Mouse (Mus musculus) limb, embryonic 13.5 days (tissue): ENCODE data around the gene Shank3. TPM values are rescaled to one million over a fixed set of nuclear protein-coding genes. Genes with fewer than 3 reads are reported as not detected.

Source experiments
- ATAC-seq: fragments of 200-750 bp; cut with Nextera tagmentation; 2 replicates; pipeline ENCODE4 v1.8.0; 2017; ENCODE audit warnings: low read depth, moderate number of reproducible peaks, moderate TSS enrichment; ENCODE audit not compliant: low FRiP score
- H3K27ac ChIP-seq: fragments of 300-500 bp; sonication (generic); 2 replicates; pipeline ENCODE4 v1.5.1; 2015; ENCODE audit warnings: inconsistent platforms, mild to moderate bottlenecking, moderate library complexity
- H3K27me3 ChIP-seq: fragments of 300-500 bp; sonication (generic); 2 replicates; pipeline ENCODE4 v1.6.1; 2015; ENCODE audit warnings: mild to moderate bottlenecking, inconsistent platforms
- H3K36me3 ChIP-seq: fragments of 300-500 bp; sonication (generic); 2 replicates; pipeline ENCODE4 v1.6.1; 2015; ENCODE audit warnings: inconsistent platforms, mild to moderate bottlenecking, moderate library complexity
- H3K4me1 ChIP-seq: fragments of 300-500 bp; sonication (generic); 2 replicates; pipeline ENCODE4 v1.6.1; 2015; ENCODE audit warnings: inconsistent platforms
- H3K4me2 ChIP-seq: fragments of 300-500 bp; sonication (generic); replicated peaks from 2 replicates; pipeline ENCODE4 v1.6.1; 2015; ENCODE audit warnings: inconsistent platforms, mild to moderate bottlenecking, moderate library complexity
- H3K4me3 ChIP-seq: fragments of 300-500 bp; sonication (generic); 2 replicates; pipeline ENCODE4 v1.5.1; 2015; ENCODE audit warnings: moderate library complexity, mild to moderate bottlenecking, inconsistent platforms
- H3K9ac ChIP-seq: fragments of 300-500 bp; sonication (generic); 2 replicates; pipeline ENCODE4 v1.6.1; 2015; ENCODE audit warnings: mild to moderate bottlenecking, inconsistent platforms
- H3K9me3 ChIP-seq: fragments of 300-500 bp; sonication (generic); 2 replicates; pipeline ENCODE4 v1.6.1; 2016; ENCODE audit warnings: inconsistent platforms
- WGBS: fragments of 180-500 bp; shearing (Covaris S2); methylation state at CpG from one replicate; pipeline ENCODE4 v1.1.7; 2015; 5-methylcytosine and 5-hydroxymethylcytosine counted together
- polyA plus RNA-seq: library from polyadenylated mRNA; unstranded; fragments of >200 nt; fragmentation: Nextera tagmentation; extraction: Ambion mirVana; gene quantifications from 2 replicates; pipeline ENCODE4 v1.2.1, GENCODE M21; 2015

The Shank3 gene
- 2.6 and 2.7 TPM in 2 replicates for polyA plus RNA-seq

DNA sequence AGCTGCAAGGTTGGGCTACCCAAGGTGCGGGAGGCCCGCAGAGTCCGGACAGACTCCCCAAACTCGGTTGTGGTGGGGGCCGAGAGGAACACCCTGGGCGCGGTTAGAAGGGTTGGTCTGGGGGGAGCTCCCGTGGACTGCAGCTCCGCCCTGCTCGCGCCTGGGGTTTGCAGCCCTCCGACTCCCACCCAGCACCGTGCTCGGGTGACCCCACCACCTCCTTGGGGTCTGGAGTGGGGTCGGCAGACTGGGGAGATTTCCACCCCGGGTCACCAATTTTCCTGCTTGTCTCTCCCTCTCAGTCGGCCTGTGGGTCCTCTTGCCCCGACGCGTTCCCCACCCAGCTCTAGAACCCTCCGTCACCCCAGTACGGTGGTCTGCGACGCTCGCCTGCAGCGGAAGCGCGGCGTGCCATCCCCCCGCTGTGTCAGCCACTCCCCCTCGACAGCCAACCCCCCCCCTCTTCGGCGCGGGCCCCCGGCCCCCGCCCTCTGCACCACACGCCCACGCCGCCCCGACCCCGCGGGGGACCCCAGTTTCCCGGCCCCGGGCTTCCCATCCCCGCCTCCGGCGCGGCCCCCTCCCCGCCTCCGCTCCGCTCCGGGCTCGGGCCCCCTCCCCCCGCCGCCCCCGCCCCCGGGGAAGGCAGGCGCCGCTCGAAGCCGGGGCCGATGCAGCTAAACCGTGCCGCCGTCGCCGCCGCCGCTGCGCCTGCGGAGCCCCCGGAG is at the start of gene Shank3:
Gene Shank3, plus strand, starts transcription at position 663 of the 728 bp plus-strand sequence.
- Histone ChIP-seq H3K9me3 (no peaks in the 10 kb centered on the region), H3K4me3 (peak within 1 kb of the TSS; percentile 73)
- peak; percentile 52 for ATAC-seq

GRCm38 (mm10) chr15:89452906-89453864 is 46.2 kb upstream of the Shank3 start:
- peak overlapping the region; percentile 54 for H3K4me3 ChIP-seq
- 5% methylated on average over 24 of the region's 24 CpGs for WGBS
- ATAC-seq = peak; percentile 76
- H3K4me1 ChIP-seq = peaks cover 12% of the 10 kb centered on the region
- peak overlapping the region; percentile 88 for H3K4me2 ChIP-seq
- no peaks in the 10 kb centered on the region for H3K36me3 ChIP-seq
- H3K27me3 ChIP-seq = peaks cover 43% of the 10 kb centered on the region
- no peaks in the 10 kb centered on the region for H3K9me3 ChIP-seq
- H3K27ac ChIP-seq = no peak overlapping the region
- H3K9ac ChIP-seq = no peak overlapping the region

More for the DNA sequence above, at the start of gene Shank3:
- WGBS = 1% methylated on average over 26 of the region's 72 CpGs
- H3K27ac ChIP-seq = peak within 1 kb of the TSS; percentile 58; the same call in 1 of the 2 replicates
- peak within 1 kb of the TSS; percentile 81 for H3K9ac ChIP-seq
- peaks cover 21% of the 10 kb centered on the region for H3K4me1 ChIP-seq
- H3K27me3 ChIP-seq = peaks cover 41% of the 10 kb centered on the region
- peaks cover 12% of the 10 kb centered on the region for H3K36me3 ChIP-seq
- H3K4me2 ChIP-seq = peak within 1 kb of the TSS; percentile 92

- Histone ChIP-seq H3K4me2 (peak within 1 kb of the TSS; percentile 88), H3K9me3 (no peaks in the 10 kb centered on the region), H3K27me3 (peaks cover 43% of the 10 kb centered on the region), H3K36me3 (no peaks in the 10 kb centered on the region), H3K4me3 (peak within 1 kb of the TSS; percentile 54), H3K4me1 (peaks cover 12% of the 10 kb centered on the region), H3K27ac (no peak within 1 kb of the TSS), H3K9ac (peak within 1 kb of the TSS; percentile 43; the same call in 1 of the 2 replicates)
- ATAC-seq = 0 out of 2 replicates have a peak, but pooled peaks have one; percentile 55
- WGBS = 2% methylated on average over 53 of the region's 53 CpGs
These were observed 45.5 kb upstream of the Shank3 start, which contains the start of gene Mapk8ip2 for GRCm38 (mm10) chr15:89453865-89454478. Mapk8ip2 (plus strand) TSS chr15:89453913.

DNA sequence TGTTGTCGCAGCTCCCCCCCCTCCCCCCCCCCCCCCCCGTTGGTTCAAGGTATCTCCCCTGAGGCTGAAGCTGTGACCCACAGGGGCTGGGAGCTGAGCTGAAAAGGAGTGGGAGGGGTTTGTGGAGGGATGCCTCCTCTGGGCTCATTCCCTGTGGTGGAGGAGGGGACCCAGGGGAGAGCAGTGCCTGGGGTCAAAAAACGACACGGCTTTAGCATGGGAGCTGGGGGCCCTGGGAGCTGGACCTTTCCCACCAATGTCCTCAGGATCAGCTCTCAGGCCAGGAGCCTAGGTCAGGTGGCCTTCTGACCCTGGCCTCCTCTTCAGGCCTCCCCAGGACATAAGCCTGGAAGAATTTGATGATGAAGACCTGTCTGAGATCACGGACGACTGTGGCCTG is 44.6 kb upstream of the Shank3 start:
- Histone ChIP-seq H3K27me3 (peaks cover 43% of the 10 kb centered on the region), H3K9me3 (no peaks in the 10 kb centered on the region), H3K4me3 (no peak overlapping the region), H3K4me2 (peak overlapping the region; percentile 88; the same call in 1 of the 2 replicates), H3K36me3 (no peaks in the 10 kb centered on the region), H3K4me1 (peaks cover 12% of the 10 kb centered on the region), H3K9ac (no peak overlapping the region), H3K27ac (no peak overlapping the region)
- WGBS = 12% methylated on average over 5 of the region's 6 CpGs
- no peak for ATAC-seq

DNA sequence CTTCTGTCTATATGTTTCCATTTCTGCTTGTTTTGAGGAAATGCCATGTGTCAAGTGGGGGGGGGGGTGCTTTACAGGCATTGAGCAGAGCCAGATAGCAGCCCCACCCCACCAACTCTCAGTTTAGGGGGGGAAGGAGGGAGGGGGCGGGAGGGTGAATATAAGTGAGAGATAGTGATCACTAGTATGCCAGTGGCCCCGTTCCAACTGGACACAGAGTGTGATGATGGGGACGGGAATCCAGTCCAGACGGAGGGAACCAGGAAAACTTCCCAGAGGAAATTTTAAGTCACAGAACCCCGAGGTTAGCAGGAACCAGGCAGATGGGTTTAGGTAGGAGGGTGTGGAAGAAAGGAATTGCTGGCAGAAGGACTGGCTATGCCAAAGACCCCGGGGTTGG is 43.8 kb upstream of the Shank3 start:
- no peak for ATAC-seq
- H3K9ac ChIP-seq = no peak overlapping the region
- H3K4me3 ChIP-seq = no peak overlapping the region
- no peaks in the 10 kb centered on the region for H3K9me3 ChIP-seq
- WGBS = 78% methylated on average over 6 of the region's 6 CpGs
- H3K4me1 ChIP-seq = peaks cover 12% of the 10 kb centered on the region
- no peaks in the 10 kb centered on the region for H3K36me3 ChIP-seq
- peaks cover 43% of the 10 kb centered on the region for H3K27me3 ChIP-seq
- H3K4me2 ChIP-seq = no peak overlapping the region
- no peak overlapping the region for H3K27ac ChIP-seq

DNA sequence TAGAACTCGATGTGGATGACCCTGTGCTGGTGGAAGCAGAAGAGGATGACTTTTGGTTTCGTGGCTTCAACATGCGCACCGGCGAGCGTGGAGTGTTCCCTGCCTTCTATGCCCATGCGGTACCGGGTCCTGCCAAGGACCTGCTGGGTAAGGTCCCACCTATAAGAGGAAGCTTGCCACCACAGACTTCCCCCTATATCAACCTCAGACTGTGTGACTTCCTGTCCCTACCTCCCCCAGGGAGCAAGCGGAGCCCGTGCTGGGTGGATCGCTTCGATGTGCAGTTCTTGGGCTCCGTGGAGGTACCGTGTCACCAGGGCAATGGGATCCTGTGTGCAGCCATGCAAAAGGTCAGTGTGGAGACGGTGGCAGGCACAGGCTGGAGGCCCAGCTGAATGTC is 40.5 kb upstream of the Shank3 start:
- 94% methylated on average over 15 of the region's 15 CpGs for WGBS
- H3K4me3 ChIP-seq = no peak overlapping the region
- peaks cover 7% of the 10 kb centered on the region for H3K4me1 ChIP-seq
- no peaks in the 10 kb centered on the region for H3K36me3 ChIP-seq
- H3K27ac ChIP-seq = no peak overlapping the region
- ATAC-seq = no peak
- no peaks in the 10 kb centered on the region for H3K9me3 ChIP-seq
- no peak overlapping the region for H3K4me2 ChIP-seq
- no peak overlapping the region for H3K9ac ChIP-seq
- peaks cover 30% of the 10 kb centered on the region for H3K27me3 ChIP-seq

DNA sequence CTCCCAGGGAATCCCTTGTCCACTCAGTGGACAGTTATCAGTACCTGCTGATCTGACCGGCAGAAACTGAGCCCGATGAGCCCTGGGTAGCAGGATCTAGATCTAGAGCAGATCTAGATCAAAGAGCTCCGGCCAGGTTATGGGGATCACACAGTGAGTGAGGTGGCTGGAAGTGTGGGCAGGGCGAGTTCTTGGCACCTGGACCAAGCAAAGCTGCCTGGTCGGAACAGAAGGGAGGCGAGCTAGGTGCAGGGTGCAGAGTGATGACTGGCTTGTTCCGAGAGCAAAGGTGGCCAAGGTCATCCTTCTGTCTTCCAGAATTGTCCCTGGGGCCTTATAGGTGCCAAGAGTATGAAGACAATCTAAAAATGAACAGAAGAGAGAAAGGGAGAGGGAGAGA is 39.6 kb upstream of the Shank3 start:
- H3K27me3 ChIP-seq = peaks cover 21% of the 10 kb centered on the region
- 87% methylated on average over 7 of the region's 7 CpGs for WGBS
- no peaks in the 10 kb centered on the region for H3K36me3 ChIP-seq
- no peaks in the 10 kb centered on the region for H3K4me1 ChIP-seq
- no peaks in the 10 kb centered on the region for H3K9me3 ChIP-seq
- no peak overlapping the region for H3K4me3 ChIP-seq
- no peak for ATAC-seq
- no peak overlapping the region for H3K27ac ChIP-seq
- H3K4me2 ChIP-seq = no peak overlapping the region
- no peak overlapping the region; the same call in 1 of the 2 replicates for H3K9ac ChIP-seq

GRCm38 (mm10) chr15:89460298-89460697 is 39.1 kb upstream of the Shank3 start:
- Histone ChIP-seq H3K27me3 (peaks cover 16% of the 10 kb centered on the region), H3K4me2 (no peak overlapping the region), H3K4me1 (no peaks in the 10 kb centered on the region), H3K27ac (no peak overlapping the region), H3K4me3 (no peak overlapping the region), H3K9me3 (no peaks in the 10 kb centered on the region), H3K9ac (no peak overlapping the region), H3K36me3 (no peaks in the 10 kb centered on the region)
- 64% methylated on average over 10 of the region's 10 CpGs for WGBS
- ATAC-seq = no peak

- WGBS = 79% methylated on average over 15 of the region's 15 CpGs
- H3K4me2 ChIP-seq = no peak overlapping the region
These were observed 38.1 kb upstream of the Shank3 start for GRCm38 (mm10) chr15:89461321-89461720.

DNA sequence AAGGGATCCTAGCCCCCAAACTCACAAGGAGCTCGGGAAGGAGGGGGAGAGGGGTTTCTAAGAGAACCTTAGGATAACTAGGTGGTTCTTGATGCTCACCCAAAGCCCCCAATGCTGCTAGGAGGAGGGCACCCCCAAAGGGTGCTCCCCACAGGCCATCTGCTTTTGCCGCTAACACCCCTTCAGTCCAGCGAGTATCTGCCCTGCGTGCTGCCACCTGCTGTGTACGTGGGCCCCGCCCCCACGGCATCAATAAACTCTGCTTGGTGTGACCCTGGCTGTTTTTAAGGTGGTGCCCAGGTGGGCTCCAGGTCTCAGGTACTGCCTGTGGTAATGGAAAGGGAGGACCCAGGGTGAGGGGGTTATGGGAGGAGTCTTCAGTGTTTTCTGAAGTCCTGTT is 37.2 kb upstream of the Shank3 start:
- H3K27ac ChIP-seq = no peak overlapping the region
- 68% methylated on average over 7 of the region's 7 CpGs for WGBS
- H3K36me3 ChIP-seq = no peaks in the 10 kb centered on the region
- H3K4me2 ChIP-seq = no peak overlapping the region
- H3K27me3 ChIP-seq = peaks cover 6% of the 10 kb centered on the region; the same call in 1 of the 2 replicates
- no peak overlapping the region for H3K9ac ChIP-seq
- no peaks in the 10 kb centered on the region for H3K4me1 ChIP-seq
- no peak for ATAC-seq
- H3K4me3 ChIP-seq = no peak overlapping the region
- H3K9me3 ChIP-seq = no peaks in the 10 kb centered on the region

More at GRCm38 (mm10) chr15:89461321-89461720, 38.1 kb upstream of the Shank3 start:
- Histone ChIP-seq H3K36me3 (no peaks in the 10 kb centered on the region), H3K4me3 (no peak overlapping the region), H3K4me1 (no peaks in the 10 kb centered on the region), H3K27ac (no peak overlapping the region), H3K27me3 (peaks cover 9% of the 10 kb centered on the region; the same call in 1 of the 2 replicates), H3K9ac (no peak overlapping the region), H3K9me3 (no peaks in the 10 kb centered on the region)
- no peak for ATAC-seq

GRCm38 (mm10) chr15:89463334-89464235 is 35.8 kb upstream of the Shank3 start:
- Histone ChIP-seq H3K9me3 (no peaks in the 10 kb centered on the region), H3K9ac (no peak overlapping the region), H3K4me2 (no peak overlapping the region), H3K4me3 (no peak overlapping the region), H3K27ac (no peak overlapping the region), H3K27me3 (peaks cover 5% of the 10 kb centered on the region; the same call in 1 of the 2 replicates), H3K36me3 (no peaks in the 10 kb centered on the region), H3K4me1 (no peaks in the 10 kb centered on the region)
- WGBS = 55% methylated on average over 5 of the region's 5 CpGs
- ATAC-seq = no peak
